Mouse (Mus musculus) right cerebral cortex, postnatal 10 days (tissue): Measurements from ENCODE around the gene Otof.

Experiments used
- DNase-seq, 2 experiments: peaks; one replicate each; pipeline ENCODE4 v3.0.0; 2021; ENCODE audit warnings: low spot score in 2 of 2

The Otof gene

DNA sequence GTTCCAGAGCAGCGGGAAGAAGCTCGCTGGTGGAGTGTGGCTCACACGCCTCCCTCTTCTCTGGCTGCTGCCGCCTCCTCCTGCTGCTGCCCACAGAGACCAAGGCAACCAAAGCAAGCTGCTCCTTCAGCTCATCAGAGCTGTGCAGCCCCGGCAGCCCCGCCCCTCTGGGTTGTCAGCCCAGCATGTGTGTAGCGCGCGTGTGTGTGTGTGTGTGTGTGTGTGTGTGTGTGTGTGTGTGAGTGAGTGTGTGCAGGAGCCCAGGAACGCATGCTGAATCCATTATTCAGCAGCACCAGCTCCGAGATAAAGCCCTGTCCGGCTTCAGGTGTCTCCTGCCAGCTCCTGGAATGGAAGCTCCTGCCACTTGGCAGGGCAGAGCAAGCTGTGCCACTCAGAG, at the start of gene Otof:
Gene Otof (minus strand): TSS at position 112 of the 400 bp plus-strand sequence.
- DNase-seq = peak; percentile 85 to 90

DNA sequence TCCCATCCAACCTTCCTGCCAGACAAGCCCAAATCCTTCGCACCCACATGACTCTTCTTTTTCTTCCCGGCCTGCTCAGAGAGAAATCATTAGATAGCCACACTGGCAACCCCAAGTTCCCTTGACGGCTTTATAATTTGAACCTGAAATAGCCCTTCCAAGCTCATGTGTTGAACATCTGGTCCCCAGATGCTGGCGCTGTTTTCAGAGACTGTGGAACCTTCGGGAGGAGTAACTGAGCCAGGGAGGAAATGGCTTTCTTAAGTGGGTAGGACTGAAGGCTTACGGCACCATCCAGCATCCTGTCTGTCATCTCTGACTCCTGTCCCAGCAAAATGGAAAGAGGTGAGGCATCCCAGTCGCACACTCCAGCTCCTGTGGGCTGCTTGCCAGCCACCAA, 35.6 kb upstream of the Otof start:
- DNase-seq = no peak

- no peak for DNase-seq
These were observed 35.1 kb upstream of the Otof start for GRCm38 (mm10) chr5:30496821-30497220.

DNA sequence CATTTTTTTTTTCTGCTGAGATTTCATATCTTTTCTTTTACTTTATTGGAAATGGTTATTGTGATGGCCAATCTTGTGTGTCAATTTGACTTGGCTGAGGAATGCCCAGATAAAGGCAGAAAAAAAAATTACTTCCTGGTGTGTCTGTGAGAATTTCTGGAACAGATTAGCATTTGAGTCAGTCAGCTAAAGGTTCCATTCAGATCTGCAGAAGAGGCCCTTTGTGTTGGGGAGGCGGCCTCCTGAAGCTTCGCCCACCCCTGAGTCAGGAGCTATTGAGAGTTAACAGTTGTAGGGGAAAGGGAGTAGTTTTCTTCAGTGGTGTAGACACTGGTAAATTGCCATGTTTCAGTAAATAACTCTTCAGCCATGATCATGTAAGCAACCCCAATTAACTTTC, 33.6 kb upstream of the Otof start:
- DNase-seq = no peak

DNA sequence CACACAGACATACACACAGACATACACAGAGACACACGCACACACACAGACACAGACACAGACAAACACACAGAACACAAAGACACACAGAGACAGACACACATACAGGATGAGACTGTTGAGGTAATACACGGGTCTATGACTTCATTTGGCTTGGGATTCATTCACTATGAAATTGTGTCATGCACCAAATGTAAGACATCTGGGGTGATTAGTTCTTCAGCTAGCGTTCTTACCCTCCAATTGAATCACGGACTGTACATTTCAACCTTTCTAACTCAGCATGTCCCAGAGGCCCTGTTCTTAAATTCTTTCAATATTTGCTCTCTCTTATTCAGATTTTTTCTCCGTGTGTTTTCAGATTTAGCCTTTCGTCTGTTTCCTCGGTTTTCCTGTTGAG, 32.9 kb upstream of the Otof start:
- no peak for DNase-seq

GRCm38 (mm10) chr5:30493723-30494122, 32.0 kb upstream of the Otof start:
- DNase-seq = no peak

- no peak for DNase-seq
These were observed 29.1 kb upstream of the Otof start for GRCm38 (mm10) chr5:30490845-30491244.

DNA sequence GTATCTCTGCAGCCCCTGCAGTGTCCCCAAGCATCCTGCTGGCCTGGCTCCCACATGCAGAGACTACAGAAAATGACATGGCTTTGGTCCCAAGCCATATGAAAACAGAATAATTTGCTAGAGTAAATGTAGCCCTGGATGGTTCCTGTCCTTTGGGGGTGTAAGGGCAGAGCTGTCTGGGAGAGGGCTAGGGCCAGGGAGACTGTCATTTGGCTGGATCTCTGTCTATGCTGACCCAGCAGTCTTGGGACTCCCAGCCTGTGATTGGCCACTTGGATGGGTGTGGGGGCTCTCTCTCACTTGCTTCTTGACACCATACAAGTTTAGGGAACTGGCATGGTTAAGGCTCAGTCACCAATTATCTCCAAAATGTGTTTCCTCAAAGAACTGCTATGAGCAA, 28.5 kb upstream of the Otof start:
- DNase-seq = no peak

- DNase-seq = no peak
These were observed 23.4 kb upstream of the Otof start for GRCm38 (mm10) chr5:30485136-30485535.

DNA sequence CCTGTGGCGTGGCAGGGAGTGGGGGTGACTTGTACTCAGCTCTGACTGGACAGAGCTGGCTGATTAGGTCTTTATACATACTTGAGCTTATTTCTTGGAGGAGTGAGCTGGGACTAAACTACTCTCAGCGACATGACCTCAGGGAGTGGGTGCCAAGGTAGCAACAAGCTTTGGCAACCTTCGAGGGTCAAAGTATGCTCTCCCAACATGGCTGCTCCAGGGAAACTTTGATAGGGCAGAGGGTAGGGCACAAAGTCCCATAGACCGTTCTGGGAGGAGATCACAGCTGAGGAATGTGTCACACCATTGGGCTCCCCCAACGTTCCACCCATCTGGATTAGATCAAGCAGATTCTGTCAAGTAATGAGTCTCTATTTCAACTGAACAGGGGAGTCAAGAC, 22.9 kb upstream of the Otof start:
- DNase-seq = no peak

DNA sequence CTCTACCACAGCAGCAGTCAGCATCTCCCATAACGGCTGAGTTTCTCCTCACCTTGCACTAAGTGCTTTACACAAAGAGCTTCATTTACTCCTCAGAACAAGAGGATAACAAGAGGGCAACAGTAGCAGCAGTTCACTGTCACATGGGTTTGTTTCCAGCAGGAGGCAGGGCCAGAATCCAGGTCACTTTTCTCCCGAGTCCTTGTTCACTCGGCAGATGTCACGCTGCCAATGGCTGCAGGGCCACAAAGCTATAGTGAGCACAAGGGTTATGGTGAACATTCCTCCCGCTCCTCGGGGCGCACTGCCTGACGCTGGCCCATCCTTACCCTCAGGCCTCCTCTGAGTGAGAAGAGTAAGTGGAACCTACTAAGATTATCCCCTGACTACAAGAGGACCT, 21.8 kb upstream of the Otof start:
- DNase-seq = no peak

GRCm38 (mm10) chr5:30482319-30482718, 20.6 kb upstream of the Otof start:
- peak; percentile 67 to 79 for DNase-seq

DNA sequence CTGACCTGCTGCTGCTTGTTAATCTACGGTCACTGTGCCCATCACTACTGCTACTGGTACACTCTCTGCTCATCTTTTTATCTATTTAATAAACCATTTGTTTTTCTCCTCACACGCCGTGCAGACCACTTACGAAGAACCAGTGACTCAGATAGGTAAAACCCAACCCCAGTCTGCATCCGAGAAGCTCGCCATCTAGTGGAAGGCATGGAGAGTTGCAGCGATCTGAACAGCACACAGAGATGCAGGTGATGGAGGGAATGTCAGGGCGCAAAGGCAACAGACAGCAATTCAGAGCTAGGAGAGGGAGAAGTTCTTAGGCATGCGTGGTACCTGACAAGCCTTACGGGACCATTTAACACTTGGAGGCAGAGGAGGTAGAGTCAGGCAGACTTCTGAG, 14.8 kb upstream of the Otof start:
- DNase-seq = peak in 1 of 2 experiments; percentile 56

GRCm38 (mm10) chr5:30472148-30472547, 10.4 kb upstream of the Otof start:
- DNase-seq = no peak

DNA sequence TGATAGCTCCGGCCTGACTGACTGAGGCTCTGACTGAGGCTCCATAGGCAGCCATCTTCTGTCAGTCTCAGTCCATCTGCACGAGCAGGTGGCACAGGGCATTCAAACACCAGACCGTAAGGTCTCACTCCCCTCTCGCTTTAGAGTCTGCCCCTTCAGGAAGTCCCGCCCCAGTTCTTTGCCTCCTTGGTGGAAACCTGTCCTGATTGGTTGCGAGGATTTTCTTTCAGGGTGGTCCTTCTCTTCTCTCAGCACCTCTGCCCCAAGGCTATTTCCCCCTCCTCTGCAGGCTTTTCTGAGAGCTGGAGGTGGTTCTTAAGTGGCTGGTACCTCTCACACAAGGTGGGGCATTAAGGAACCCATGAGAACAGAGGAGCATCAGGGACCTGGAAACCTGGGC, 8.7 kb upstream of the Otof start:
- no peak for DNase-seq

GRCm38 (mm10) chr5:30466315-30466714, 4.6 kb upstream of the Otof start:
- DNase-seq = peak; percentile 74 to 83

DNA sequence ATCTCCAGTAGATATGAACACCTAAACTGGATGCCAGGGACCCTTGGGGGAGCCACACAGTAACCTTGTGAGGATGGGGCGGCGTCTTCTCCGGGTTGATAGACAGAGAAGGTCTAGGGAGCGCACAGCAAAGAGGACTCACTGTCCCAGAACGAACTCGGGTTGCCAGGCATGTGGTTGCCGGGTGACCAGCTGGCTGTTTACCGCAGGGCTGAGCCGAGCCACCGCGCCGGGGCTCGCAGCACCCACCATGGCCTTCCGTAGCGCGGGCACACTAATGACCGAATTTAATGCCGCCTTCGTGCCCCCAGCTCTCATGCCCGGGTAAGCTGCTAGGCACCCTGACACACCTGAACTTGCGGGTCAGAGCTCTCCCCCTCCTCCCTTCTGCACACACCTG, 4.1 kb upstream of the Otof start, which contains the start of gene 1700001C02Rik:
Gene 1700001C02Rik (plus strand): TSS at position 187 of the 400 bp plus-strand sequence.
- peak; percentile 58 to 60 for DNase-seq

DNA sequence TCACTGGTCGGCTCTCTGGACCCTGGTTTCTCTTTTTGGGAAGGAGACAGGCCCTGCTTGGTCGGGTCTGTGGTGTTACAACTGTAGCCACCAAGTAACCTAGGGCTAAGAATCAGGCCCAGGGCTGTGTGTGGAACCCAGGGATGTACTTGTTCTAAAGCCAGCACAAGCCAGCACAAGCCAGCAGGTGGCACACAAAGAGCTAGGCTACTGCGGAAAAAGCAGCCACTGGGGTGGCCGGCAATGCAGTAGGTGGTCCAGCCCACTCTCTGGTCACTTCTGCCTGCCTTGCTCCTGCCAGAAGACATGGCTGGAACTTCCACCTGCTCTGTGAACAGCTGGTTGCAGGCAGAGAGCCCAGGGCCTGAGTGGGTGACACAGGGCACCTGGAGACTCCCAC, 1.6 kb downstream of the Otof start:
- peak in 1 of 2 experiments; percentile 47 for DNase-seq

DNA sequence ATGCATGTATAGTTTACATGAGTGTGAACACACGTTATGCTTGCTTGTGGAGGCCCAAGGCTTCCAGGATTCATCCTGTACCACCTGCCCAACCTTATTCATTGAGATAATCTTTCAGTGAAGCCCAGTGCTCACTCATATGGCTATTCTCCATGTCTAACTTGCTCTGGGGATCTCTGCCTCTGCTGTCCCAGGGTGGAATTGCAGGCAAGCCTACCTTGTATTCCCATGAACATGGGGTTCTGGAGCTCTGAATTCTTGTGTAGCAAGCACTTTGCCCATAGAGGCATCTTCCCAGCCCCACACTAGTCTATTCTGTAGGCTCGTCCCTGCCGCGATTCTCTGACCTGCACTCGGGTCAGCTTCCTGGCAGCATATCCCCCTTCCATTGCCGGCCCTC, 5.7 kb downstream of the Otof start:
- DNase-seq = no peak

DNA sequence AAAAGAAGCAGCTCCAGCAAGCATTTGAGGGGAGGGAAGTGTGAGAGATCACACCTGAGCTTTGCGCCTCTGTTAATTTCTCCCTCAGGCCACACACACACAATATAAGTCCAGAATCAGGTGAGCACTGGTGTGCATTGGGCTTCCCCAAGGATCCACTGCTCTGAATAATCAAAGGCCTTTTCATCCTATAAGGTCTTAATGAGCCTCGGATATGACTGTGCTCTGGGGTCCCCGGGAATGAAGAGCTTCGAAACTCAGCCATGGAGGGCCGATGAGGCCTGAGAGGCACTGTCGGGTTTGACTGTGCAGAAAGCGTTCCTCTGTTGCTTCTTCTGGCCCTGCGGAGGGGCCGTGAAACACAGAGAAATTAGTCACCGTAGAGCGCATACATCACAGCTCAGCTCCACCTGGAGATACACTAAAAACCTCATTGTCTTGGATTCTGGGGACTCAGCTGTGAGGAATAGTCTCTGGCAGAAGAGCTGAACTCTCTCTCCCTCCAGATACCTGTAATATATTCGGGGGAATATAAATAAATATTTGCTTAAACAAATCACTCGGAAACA, 17.3 kb downstream of the Otof start:
- DNase-seq = no peak

DNA sequence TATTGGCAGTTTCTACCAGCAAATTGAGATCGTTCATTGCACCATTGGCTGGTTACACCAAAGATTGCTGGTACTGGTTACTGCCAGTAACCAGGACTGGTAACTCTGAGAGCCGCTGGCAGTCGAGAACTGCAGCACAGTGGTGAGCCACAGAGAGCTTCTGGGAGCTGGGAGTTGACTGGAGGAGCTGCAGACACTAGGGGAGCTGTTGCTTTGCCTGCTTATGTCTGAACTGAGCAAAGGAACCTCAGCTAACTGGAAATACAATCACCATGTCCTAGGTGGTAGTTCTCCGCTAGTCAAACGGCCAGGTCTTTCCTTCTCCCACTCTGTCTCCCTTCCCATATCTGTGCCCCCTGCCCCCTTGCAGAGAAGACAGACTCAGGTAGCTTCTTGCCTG, 19.5 kb downstream of the Otof start:
- DNase-seq = no peak

- DNase-seq = peak; percentile 40 to 52
These were observed 21.3 kb downstream of the Otof start for GRCm38 (mm10) chr5:30440308-30440906.

DNA sequence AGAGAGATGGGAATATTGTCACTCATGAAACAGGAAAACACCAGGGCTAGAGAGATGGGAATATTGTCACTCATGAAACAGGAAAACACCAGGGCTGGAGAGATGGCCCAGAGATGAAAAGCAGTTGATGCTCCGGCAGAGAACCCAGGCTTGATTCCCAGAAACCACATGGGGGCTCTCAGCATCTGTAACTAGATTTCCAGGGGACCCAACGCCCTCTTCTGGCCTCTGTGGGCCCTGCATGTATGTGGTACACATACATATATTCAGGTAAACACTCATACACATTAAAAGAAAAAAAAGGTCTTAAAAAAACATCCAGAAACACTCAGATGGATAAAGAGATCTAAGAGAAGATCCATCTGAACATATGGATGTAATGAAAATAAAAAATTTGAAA, 22.8 kb downstream of the Otof start:
- no peak for DNase-seq

DNA sequence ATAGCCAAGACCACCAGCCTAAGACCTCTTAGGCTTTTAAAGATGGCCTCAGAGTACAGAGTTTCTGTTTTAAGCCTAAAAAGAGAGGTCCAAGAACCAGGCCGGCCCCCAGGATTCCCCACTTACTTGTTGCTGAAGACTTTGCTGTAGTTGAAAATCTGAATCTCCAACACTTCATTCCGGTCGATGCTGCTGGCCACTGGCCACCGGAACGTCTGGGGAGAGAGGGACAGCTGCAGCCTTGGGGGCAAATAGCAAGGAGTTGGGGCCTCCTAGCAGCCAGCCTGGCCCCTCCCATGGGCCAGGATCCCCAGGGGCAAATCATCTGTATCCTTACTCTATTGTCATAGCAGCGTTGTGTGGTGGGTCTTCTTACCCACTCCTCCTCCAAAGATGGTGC, 34.3 kb downstream of the Otof start:
- DNase-seq = no peak
